Mouse (Mus musculus): Measurements from ENCODE around the gene Slc30a4.

Slc30a4 gene

GRCm38 (mm10) chr2:122681379-122682137 lies 20.9 kb downstream of the Slc30a4 start:
- DNase-seq (ENCODE audit: low read depth, low spot score) = no peak

DNA sequence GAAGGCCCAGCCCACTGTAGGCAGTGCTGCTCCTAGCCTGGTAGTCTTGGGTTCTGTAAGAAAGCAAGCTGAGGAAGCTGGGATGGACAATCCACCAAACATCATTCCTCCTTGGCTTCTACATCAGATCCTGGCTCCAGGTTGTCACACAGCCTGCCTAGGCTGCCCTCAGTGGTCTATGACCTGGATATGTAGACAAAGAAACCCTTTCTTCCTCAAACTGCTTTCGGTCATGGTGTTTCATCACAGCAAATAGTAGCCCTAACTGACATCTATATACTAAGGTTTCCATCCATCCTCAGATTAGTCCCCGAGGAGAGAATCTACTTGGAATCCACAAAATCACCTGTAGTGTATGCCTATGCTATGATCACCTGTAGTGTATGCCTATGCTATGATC lies 27.3 kb downstream of the Slc30a4 start:
- no peak for DNase-seq (ENCODE audit: low read depth, low spot score)

- DNase-seq (ENCODE audit: low read depth, low spot score) = no peak
These were observed 29.6 kb downstream of the Slc30a4 start for GRCm38 (mm10) chr2:122672841-122673240.

GRCm38 (mm10) chr2:122671714-122672113 lies 30.7 kb downstream of the Slc30a4 start:
- no peak for DNase-seq (ENCODE audit: low read depth, low spot score)

DNA sequence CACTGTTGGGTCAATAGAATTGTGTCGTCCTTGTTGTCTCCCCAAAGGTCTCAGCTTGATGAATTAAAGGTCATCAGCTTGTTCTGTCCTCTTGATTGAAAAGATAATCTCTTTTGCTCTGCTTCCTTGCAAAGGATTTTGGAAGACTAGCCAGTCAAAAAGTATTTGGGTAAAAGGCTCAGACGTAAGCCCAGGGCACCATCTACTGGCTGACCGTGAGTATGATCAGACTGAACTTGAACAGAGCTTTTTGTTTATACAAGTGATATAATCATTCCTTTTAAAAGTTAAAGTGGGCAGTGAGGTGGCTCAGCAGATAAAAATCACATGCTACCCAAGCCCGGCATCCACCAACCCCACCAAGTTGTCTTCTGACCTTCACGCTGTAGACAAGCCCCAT lies 34.6 kb downstream of the Slc30a4 start:
- DNase-seq (ENCODE audit: low read depth, low spot score) = peak; percentile 78

- peak; percentile 83 for DNase-seq (ENCODE audit: low read depth, low spot score)
These were observed 36.2 kb downstream of the Slc30a4 start for GRCm38 (mm10) chr2:122665973-122666875.

DNA sequence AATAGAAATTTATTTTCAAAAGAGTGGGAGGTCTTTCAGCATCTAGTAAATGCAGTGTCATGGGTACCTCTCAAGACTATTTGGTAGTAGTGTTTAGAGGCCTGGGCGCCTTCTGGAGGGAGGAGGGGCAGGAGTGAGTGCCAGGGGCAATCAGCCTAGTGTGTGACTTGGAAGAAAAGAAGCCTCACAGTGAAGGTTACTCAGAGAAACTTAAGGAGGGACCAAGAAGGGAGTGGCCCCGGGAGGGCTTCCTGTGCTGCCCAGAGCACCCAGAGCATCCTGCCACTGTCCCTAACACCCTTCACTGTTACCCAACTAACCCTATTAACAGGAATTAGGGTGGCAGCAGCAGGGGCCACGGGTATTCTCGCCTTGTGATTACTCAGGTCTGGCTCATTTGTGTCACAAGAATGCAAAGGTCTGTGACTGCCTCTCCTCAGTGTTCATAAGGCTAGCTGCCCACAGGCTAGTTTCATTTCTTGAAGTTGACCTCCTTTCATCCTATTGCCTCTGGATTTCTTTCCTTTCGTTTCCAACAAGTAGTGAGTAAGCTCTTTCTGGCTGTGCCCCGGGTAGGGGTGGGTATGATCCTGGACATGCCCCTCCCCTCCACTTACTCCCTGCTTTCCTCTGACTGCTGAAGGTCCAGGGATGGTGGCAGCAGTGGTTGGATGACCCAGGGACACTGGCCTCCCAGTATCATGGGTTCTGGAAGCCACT lies 37.0 kb downstream of the Slc30a4 start:
- no peak for DNase-seq (ENCODE audit: low read depth, low spot score)

DNA sequence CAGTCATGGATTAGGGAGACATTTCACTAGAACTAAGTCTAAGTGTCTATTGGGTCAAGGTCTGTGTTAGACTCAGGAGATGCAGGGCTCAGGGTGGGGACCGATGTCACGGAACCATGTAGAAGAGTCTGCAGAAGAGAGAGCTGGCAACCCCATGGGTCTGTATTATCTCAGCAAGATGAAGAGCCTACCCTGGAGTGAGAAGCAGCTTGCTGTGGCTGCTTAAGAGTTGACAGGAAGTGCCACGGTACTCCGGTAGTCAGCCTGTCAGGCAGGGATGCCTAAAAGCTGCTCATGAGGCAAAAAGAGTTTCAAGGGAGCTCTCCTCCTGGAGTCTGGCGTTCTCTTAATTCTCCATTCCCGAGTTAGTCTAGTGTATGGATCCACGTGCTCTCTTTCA lies 42.6 kb downstream of the Slc30a4 start:
- no peak for DNase-seq (ENCODE audit: low read depth, low spot score)

GRCm38 (mm10) chr2:122657707-122658524 lies 44.5 kb downstream of the Slc30a4 start:
- no peak for DNase-seq (ENCODE audit: low read depth, low spot score)

DNA sequence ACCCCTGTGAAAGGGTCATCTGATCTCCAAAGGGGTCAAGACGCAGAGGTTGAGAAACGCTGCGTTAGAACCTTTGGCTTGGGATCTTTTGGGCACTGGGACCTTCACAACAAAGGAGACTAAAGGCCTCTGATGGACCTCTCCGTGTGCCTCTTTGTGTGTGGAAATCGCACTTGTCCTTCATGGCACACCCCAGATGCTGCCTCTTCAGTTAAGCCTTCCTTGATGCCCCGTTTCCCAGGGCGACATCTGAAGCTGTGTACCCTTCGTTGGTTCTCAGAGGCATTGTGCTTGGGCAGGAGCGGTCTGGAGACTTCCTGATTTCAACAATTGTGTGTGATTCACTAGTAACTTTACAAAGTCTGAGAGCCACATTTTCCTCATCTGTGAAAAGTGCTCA lies 45.7 kb downstream of the Slc30a4 start:
- DNase-seq (ENCODE audit: low read depth, low spot score) = no peak

DNA sequence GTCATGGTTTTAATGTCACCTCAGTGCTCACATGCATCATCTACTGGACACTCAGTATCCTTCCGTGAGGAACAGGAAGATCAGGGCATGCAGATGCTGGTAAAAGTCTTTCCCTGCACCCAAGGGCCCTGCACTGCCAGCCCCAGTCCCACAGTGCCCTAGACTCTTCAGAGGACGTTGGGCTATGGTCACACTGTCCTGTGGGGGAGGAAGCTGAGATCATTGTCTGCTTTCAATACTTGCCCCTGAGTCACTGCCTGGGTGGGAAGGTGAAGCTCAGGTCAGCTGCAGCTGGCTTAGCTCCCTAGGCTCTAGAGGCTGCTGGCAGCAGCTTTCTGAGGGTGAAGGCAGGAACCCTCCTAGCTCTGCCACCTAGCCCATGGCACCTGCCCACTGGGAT lies 46.4 kb downstream of the Slc30a4 start:
- no peak for DNase-seq (ENCODE audit: low read depth, low spot score)

- peak; percentile 85 for DNase-seq (ENCODE audit: low read depth, low spot score)
These were observed 50.1 kb downstream of the Slc30a4 start for GRCm38 (mm10) chr2:122652096-122653084.

DNA sequence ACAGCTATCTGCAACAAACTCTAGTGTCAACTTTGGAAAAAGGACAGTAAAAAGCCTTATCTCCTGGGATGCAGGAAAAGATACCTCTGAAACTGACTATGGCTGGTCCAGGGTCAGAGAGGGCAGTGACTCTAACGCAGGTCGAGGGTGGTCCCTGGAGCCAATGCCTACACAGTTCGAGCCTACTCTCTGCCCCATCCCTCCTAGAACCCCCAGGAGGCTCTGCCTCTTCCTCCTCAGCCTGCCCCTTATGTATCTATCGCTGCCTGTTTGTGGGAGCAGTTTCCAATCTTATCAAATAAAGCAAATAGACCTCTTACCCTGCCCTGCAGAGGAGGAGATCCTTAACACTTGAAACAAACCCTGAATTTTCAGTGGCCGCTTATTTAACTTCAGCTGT lies 63.8 kb downstream of the Slc30a4 start:
- no peak for DNase-seq (ENCODE audit: low read depth, low spot score)

GRCm38 (mm10) chr2:122638029-122638428 lies 64.4 kb downstream of the Slc30a4 start:
- no peak for DNase-seq (ENCODE audit: low read depth, low spot score)

GRCm38 (mm10) chr2:122637526-122637997 lies 64.9 kb downstream of the Slc30a4 start:
- peak; percentile 81 for DNase-seq (ENCODE audit: low read depth, low spot score)

DNA sequence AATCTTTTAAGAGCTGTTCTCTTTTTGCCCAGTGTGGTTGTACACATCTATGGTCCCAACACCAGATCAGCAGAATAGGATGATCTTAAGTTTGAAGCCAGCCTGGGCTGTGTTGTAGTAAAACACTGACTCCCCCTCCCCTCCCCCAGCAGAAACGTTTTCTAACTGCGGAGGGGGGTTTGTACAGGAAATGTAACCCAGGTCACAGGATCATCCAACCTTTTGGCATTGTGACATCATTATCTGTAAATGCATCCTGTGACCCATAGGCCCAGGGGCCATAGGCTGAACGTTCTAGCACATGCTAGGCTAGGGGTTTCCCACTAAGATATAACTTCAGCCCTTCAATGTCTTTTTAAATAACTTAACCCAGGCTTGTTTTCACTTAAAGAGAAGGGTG lies 65.8 kb downstream of the Slc30a4 start, which contains the start of gene AA467197:
Gene AA467197 (plus strand): TSS at position 301 of the 400 bp plus-strand sequence.
- no peak for DNase-seq (ENCODE audit: low read depth, low spot score)
